Mouse (Mus musculus): Measurements from ENCODE around the gene Plekhm3. TPM values are rescaled to one million over a fixed set of nuclear protein-coding genes. Genes with fewer than 3 reads are reported as not detected.

The Plekhm3 gene
- polyA plus RNA-seq, 1 experiment from 2014 or later = 13.7 TPM

- no peak overlapping the region for H3K9ac ChIP-seq
- H3K27me3 ChIP-seq = no peaks in the 10 kb centered on the region
- H3K4me1 ChIP-seq (replicated peaks) = 0 out of 2 replicates have a peak, but pooled peaks cover 4% of the 10 kb centered on the region
- no peak overlapping the region for H3K27ac ChIP-seq (replicated peaks)
- no peaks in the 10 kb centered on the region for H3K9me3 ChIP-seq
- no peak overlapping the region for H3K4me2 ChIP-seq
- no peak for ATAC-seq (ENCODE audit: low read depth)
- H3K4me3 ChIP-seq = no peak overlapping the region
- 0 out of 2 replicates have a peak, but pooled peaks cover 2% of the 10 kb centered on the region for H3K36me3 ChIP-seq
- 94% methylated on average over 8 of the region's 8 CpGs for WGBS
These were observed 7.2 kb downstream of the Plekhm3 start for GRCm38 (mm10) chr1:64949377-64949776.

GRCm38 (mm10) chr1:64946106-64946505 is 10.5 kb downstream of the Plekhm3 start:
- Histone ChIP-seq H3K4me1 (replicated peaks) (0 out of 2 replicates have a peak, but pooled peaks cover 4% of the 10 kb centered on the region), H3K27ac (replicated peaks) (no peak overlapping the region), H3K27me3 (no peaks in the 10 kb centered on the region), H3K4me3 (no peak overlapping the region), H3K4me2 (no peak overlapping the region), H3K9me3 (no peaks in the 10 kb centered on the region), H3K9ac (no peak overlapping the region), H3K36me3 (peaks cover 8% of the 10 kb centered on the region; the same call in 1 of the 2 replicates)
- 38% methylated on average over 4 of the region's 4 CpGs for WGBS
- no peak for ATAC-seq (ENCODE audit: low read depth)

- no peak overlapping the region for H3K4me3 ChIP-seq
- 66% methylated on average over 9 of the region's 9 CpGs for WGBS
- H3K9ac ChIP-seq = no peak overlapping the region
- H3K4me2 ChIP-seq = no peak overlapping the region
- H3K27ac ChIP-seq (replicated peaks) = no peak overlapping the region
- ATAC-seq (ENCODE audit: low read depth) = no peak
- H3K4me1 ChIP-seq (replicated peaks) = 0 out of 2 replicates have a peak, but pooled peaks cover 4% of the 10 kb centered on the region
- peaks cover 8% of the 10 kb centered on the region; the same call in 1 of the 2 replicates for H3K36me3 ChIP-seq
- no peaks in the 10 kb centered on the region for H3K27me3 ChIP-seq
- no peaks in the 10 kb centered on the region for H3K9me3 ChIP-seq
These were observed 11.3 kb downstream of the Plekhm3 start for GRCm38 (mm10) chr1:64945214-64945785.

- Histone ChIP-seq H3K27me3 (no peaks in the 10 kb centered on the region), H3K4me3 (no peak overlapping the region), H3K9ac (no peak overlapping the region), H3K4me2 (no peak overlapping the region), H3K4me1 (replicated peaks) (0 out of 2 replicates have a peak, but pooled peaks cover 4% of the 10 kb centered on the region), H3K36me3 (peaks cover 8% of the 10 kb centered on the region; the same call in 1 of the 2 replicates), H3K9me3 (no peaks in the 10 kb centered on the region), H3K27ac (replicated peaks) (no peak overlapping the region)
- 77% methylated on average over 2 of the region's 2 CpGs for WGBS
- ATAC-seq (ENCODE audit: low read depth) = no peak
These were observed 11.9 kb downstream of the Plekhm3 start for GRCm38 (mm10) chr1:64944746-64945145.

GRCm38 (mm10) chr1:64942006-64942755 is 14.4 kb downstream of the Plekhm3 start:
- Histone ChIP-seq H3K4me2 (no peak overlapping the region), H3K36me3 (peaks cover 17% of the 10 kb centered on the region), H3K9me3 (no peaks in the 10 kb centered on the region), H3K4me1 (replicated peaks) (0 out of 2 replicates have a peak, but pooled peaks cover 4% of the 10 kb centered on the region), H3K4me3 (no peak overlapping the region), H3K27me3 (no peaks in the 10 kb centered on the region), H3K9ac (no peak overlapping the region), H3K27ac (replicated peaks) (no peak overlapping the region)
- 77% methylated on average over 4 of the region's 4 CpGs for WGBS
- ATAC-seq (ENCODE audit: low read depth) = no peak

GRCm38 (mm10) chr1:64938907-64939306 is 17.7 kb downstream of the Plekhm3 start:
- Histone ChIP-seq H3K27me3 (no peaks in the 10 kb centered on the region), H3K9me3 (no peaks in the 10 kb centered on the region), H3K27ac (replicated peaks) (no peak overlapping the region), H3K4me3 (no peak overlapping the region), H3K9ac (no peak overlapping the region), H3K4me2 (no peak overlapping the region), H3K4me1 (replicated peaks) (no peaks in the 10 kb centered on the region), H3K36me3 (peaks cover 27% of the 10 kb centered on the region)
- no peak for ATAC-seq (ENCODE audit: low read depth)
- 91% methylated on average over 7 of the region's 7 CpGs for WGBS

GRCm38 (mm10) chr1:64937692-64938091 is 18.9 kb downstream of the Plekhm3 start:
- Histone ChIP-seq H3K36me3 (peaks cover 24% of the 10 kb centered on the region), H3K27ac (replicated peaks) (no peak overlapping the region), H3K4me1 (replicated peaks) (no peaks in the 10 kb centered on the region), H3K4me3 (no peak overlapping the region), H3K4me2 (no peak overlapping the region), H3K27me3 (no peaks in the 10 kb centered on the region), H3K9me3 (no peaks in the 10 kb centered on the region), H3K9ac (no peak overlapping the region)
- ATAC-seq (ENCODE audit: low read depth) = no peak
- WGBS = 93% methylated on average over 10 of the region's 10 CpGs

- no peaks in the 10 kb centered on the region for H3K9me3 ChIP-seq
- no peaks in the 10 kb centered on the region for H3K27me3 ChIP-seq
- H3K27ac ChIP-seq (replicated peaks) = no peak overlapping the region
- H3K4me2 ChIP-seq = no peak overlapping the region
- H3K4me1 ChIP-seq (replicated peaks) = no peaks in the 10 kb centered on the region
- WGBS = 97% methylated on average over 1 of the region's 1 CpGs
- H3K36me3 ChIP-seq = peaks cover 24% of the 10 kb centered on the region
- no peak overlapping the region for H3K4me3 ChIP-seq
- no peak overlapping the region for H3K9ac ChIP-seq
- no peak for ATAC-seq (ENCODE audit: low read depth)
These were observed 23.7 kb downstream of the Plekhm3 start for GRCm38 (mm10) chr1:64932921-64933320.

GRCm38 (mm10) chr1:64930124-64930523 is 26.5 kb downstream of the Plekhm3 start:
- no peak overlapping the region for H3K4me2 ChIP-seq
- ATAC-seq (ENCODE audit: low read depth) = no peak
- no peaks in the 10 kb centered on the region for H3K4me1 ChIP-seq (replicated peaks)
- no peak overlapping the region for H3K4me3 ChIP-seq
- WGBS = 76% methylated on average over 6 of the region's 6 CpGs
- H3K9ac ChIP-seq = no peak overlapping the region
- H3K27ac ChIP-seq (replicated peaks) = no peak overlapping the region
- no peaks in the 10 kb centered on the region for H3K27me3 ChIP-seq
- H3K36me3 ChIP-seq = peaks cover 11% of the 10 kb centered on the region; the same call in 1 of the 2 replicates
- no peaks in the 10 kb centered on the region for H3K9me3 ChIP-seq

- ATAC-seq (ENCODE audit: low read depth) = no peak
- Histone ChIP-seq H3K36me3 (peaks cover 11% of the 10 kb centered on the region; the same call in 1 of the 2 replicates), H3K9me3 (no peaks in the 10 kb centered on the region), H3K27ac (replicated peaks) (no peak overlapping the region), H3K27me3 (no peaks in the 10 kb centered on the region), H3K4me3 (no peak overlapping the region), H3K4me1 (replicated peaks) (peaks cover 2% of the 10 kb centered on the region), H3K4me2 (no peak overlapping the region), H3K9ac (no peak overlapping the region)
- WGBS = 86% methylated on average over 4 of the region's 4 CpGs
These were observed 27.0 kb downstream of the Plekhm3 start for GRCm38 (mm10) chr1:64929673-64930072.

- 94% methylated on average over 3 of the region's 3 CpGs for WGBS
- Histone ChIP-seq H3K27me3 (no peaks in the 10 kb centered on the region), H3K36me3 (peaks cover 6% of the 10 kb centered on the region; the same call in 1 of the 2 replicates), H3K4me2 (no peak overlapping the region), H3K9ac (no peak overlapping the region), H3K27ac (replicated peaks) (no peak overlapping the region), H3K4me1 (replicated peaks) (peaks cover 10% of the 10 kb centered on the region), H3K4me3 (no peak overlapping the region), H3K9me3 (no peaks in the 10 kb centered on the region)
- no peak for ATAC-seq (ENCODE audit: low read depth)
These were observed 28.1 kb downstream of the Plekhm3 start for GRCm38 (mm10) chr1:64928542-64928941.

GRCm38 (mm10) chr1:64927437-64928274 is 29.0 kb downstream of the Plekhm3 start:
- peaks cover 6% of the 10 kb centered on the region; the same call in 1 of the 2 replicates for H3K36me3 ChIP-seq
- no peak overlapping the region for H3K4me2 ChIP-seq
- WGBS = 92% methylated on average over 15 of the region's 15 CpGs
- H3K4me3 ChIP-seq = no peak overlapping the region
- no peaks in the 10 kb centered on the region for H3K27me3 ChIP-seq
- no peaks in the 10 kb centered on the region for H3K9me3 ChIP-seq
- H3K9ac ChIP-seq = no peak overlapping the region
- peaks cover 10% of the 10 kb centered on the region for H3K4me1 ChIP-seq (replicated peaks)
- ATAC-seq (ENCODE audit: low read depth) = no peak
- no peak overlapping the region for H3K27ac ChIP-seq (replicated peaks)

Measured in neural tube, embryonic 13.5 days (tissue).